Mouse (Mus musculus) left cerebral cortex, adult 11 months (tissue): ENCODE data around the gene Gm17324.
"Not testable (repeated sequence)": the region's sequence is repeated elsewhere in the genome, so short reads cannot be mapped to it uniquely, and the experiment has no call there.

Experiments used
- DNase-seq: peaks from one replicate; pipeline ENCODE4 v3.0.0; 2022; ENCODE audit warnings: low spot score

The Gm17324 gene

GRCm38 (mm10) chr9:78447973-78448873, at the start of gene Gm17324, which contains the start of gene Mto1:
TSS of gene Gm17324 (minus strand) at chr9:78448786.
TSS of gene Mto1 (plus strand) at chr9:78448208.
- DNase-seq = peak; percentile 68

- DNase-seq = no peak
These were observed 44.6 kb upstream of the Gm17324 start for GRCm38 (mm10) chr9:78493171-78493570.

GRCm38 (mm10) chr9:78492254-78492653, 43.7 kb upstream of the Gm17324 start:
- DNase-seq = no peak

- no peak for DNase-seq
These were observed 42.6 kb upstream of the Gm17324 start for GRCm38 (mm10) chr9:78491169-78491568.

GRCm38 (mm10) chr9:78488890-78489420, 40.4 kb upstream of the Gm17324 start, which contains the start of gene Eef1a1:
TSS of gene Eef1a1 (minus strand) at chr9:78489151.
- no peak for DNase-seq

- not testable (repeated sequence) for DNase-seq
These were observed 39.4 kb upstream of the Gm17324 start for GRCm38 (mm10) chr9:78488021-78488420.

GRCm38 (mm10) chr9:78484660-78485059, 36.1 kb upstream of the Gm17324 start:
- no peak for DNase-seq

GRCm38 (mm10) chr9:78482386-78482785, 33.8 kb upstream of the Gm17324 start:
- no peak for DNase-seq

- peak; percentile 92 for DNase-seq
These were observed 33.1 kb upstream of the Gm17324 start for GRCm38 (mm10) chr9:78481423-78482331.

- peak; percentile 67 for DNase-seq
These were observed 32.2 kb upstream of the Gm17324 start for GRCm38 (mm10) chr9:78480706-78481358.

GRCm38 (mm10) chr9:78480227-78480626, 31.6 kb upstream of the Gm17324 start:
- not testable (repeated sequence) for DNase-seq

GRCm38 (mm10) chr9:78479308-78479707, 30.7 kb upstream of the Gm17324 start:
- DNase-seq = not testable (repeated sequence)

GRCm38 (mm10) chr9:78478009-78478605, 29.5 kb upstream of the Gm17324 start:
- DNase-seq = not testable (repeated sequence)

GRCm38 (mm10) chr9:78477021-78477551, 28.5 kb upstream of the Gm17324 start:
- no peak for DNase-seq

GRCm38 (mm10) chr9:78476531-78477020, 28.0 kb upstream of the Gm17324 start:
- DNase-seq = no peak

- DNase-seq = no peak
These were observed 27.3 kb upstream of the Gm17324 start for GRCm38 (mm10) chr9:78475873-78476272.

GRCm38 (mm10) chr9:78475383-78475780, 26.8 kb upstream of the Gm17324 start:
- DNase-seq = no peak

- no peak for DNase-seq
These were observed 26.3 kb upstream of the Gm17324 start for GRCm38 (mm10) chr9:78474771-78475382.

GRCm38 (mm10) chr9:78474270-78474669, 25.7 kb upstream of the Gm17324 start:
- no peak for DNase-seq

GRCm38 (mm10) chr9:78473588-78473987, 25.0 kb upstream of the Gm17324 start:
- DNase-seq = no peak
